Mouse (Mus musculus): Measurements from ENCODE around the gene Ak2.

GRCm38 (mm10) chr4:128962926-128963290 is 28.9 kb upstream of the Ak2 start:
- TF ChIP-seq CTCF (IDR thresholded peaks at IDR 0.05; ENCODE audit: low read depth) (no peak), EP300 (IDR thresholded peaks at IDR 0.05; ENCODE audit: low read depth) (no peak)
